Mouse (Mus musculus) brain, embryonic 14.5 days (tissue): ENCODE data around the gene Ctnnd2.
A peak's percentile ranks its signal among the peaks of the same experiment; 100 is the strongest.

ENCODE experiments used
- CTCF ChIP-seq: fragments of 200-500 bp; IDR thresholded peaks from 2 replicates; pipeline ENCODE4 v1.5.1; 2012; ENCODE audit warnings: inconsistent platforms, mild to moderate bottlenecking, moderate library complexity, borderline replicate concordance; ENCODE audit not compliant: insufficient read depth, insufficient read length; ENCODE audit errors: extremely low read depth
- POLR2A ChIP-seq: fragments of 200-500 bp; IDR thresholded peaks from 2 replicates; pipeline ENCODE4 v1.6.1; 2012; ENCODE audit warnings: mild to moderate bottlenecking, inconsistent platforms, borderline replicate concordance; ENCODE audit not compliant: poor library complexity, insufficient read depth, insufficient read length, severe bottlenecking; ENCODE audit errors: extremely low read depth

- TF ChIP-seq CTCF (peak; percentile 38; the same call in 1 of the 2 replicates), POLR2A (no peak)
Measured at GRCm38 (mm10) chr15:30302824-30303223, 130.4 kb downstream of the Ctnnd2 start.
